Mouse (Mus musculus) ES-Bruce4 (cell line): Measurements from ENCODE around the gene Shank2. TPM values are rescaled to one million over a fixed set of nuclear protein-coding genes. Genes with fewer than 3 reads are reported as not detected.

Source experiments
- H3K27ac ChIP-seq: 2 replicates; pipeline ENCODE4 v1.5.1; 2012; ENCODE audit warnings: low read length, inconsistent platforms; ENCODE audit not compliant: insufficient read depth
- H3K27me3 ChIP-seq: 2 replicates; pipeline ENCODE4 v1.6.1; 2012; ENCODE audit warnings: mild to moderate bottlenecking, low read length, inconsistent platforms; ENCODE audit not compliant: control insufficient read depth, poor library complexity, insufficient read depth, severe bottlenecking
- H3K36me3 ChIP-seq: 2 replicates; pipeline ENCODE4 v1.6.1; 2012; ENCODE audit warnings: inconsistent platforms, mild to moderate bottlenecking, low read length, moderate library complexity; ENCODE audit not compliant: control insufficient read depth, poor library complexity, insufficient read depth, severe bottlenecking
- H3K4me1 ChIP-seq: one replicate; pipeline ENCODE4 v1.8.1; 2011; ENCODE audit warnings: low read length; ENCODE audit not compliant: control insufficient read depth, insufficient read depth
- H3K4me3 ChIP-seq: 2 replicates; pipeline ENCODE4 v1.5.1; 2011; ENCODE audit warnings: low read depth, mild to moderate bottlenecking, low read length
- H3K9ac ChIP-seq: 2 replicates; pipeline ENCODE4 v1.6.1; 2012; ENCODE audit warnings: low read depth, mild to moderate bottlenecking, inconsistent platforms; ENCODE audit not compliant: poor library complexity, severe bottlenecking
- H3K9me3 ChIP-seq: replicated peaks from 2 replicates; pipeline ENCODE4 v1.6.1; 2012; ENCODE audit warnings: mild to moderate bottlenecking, low read length, inconsistent platforms; ENCODE audit not compliant: control insufficient read depth, poor library complexity, insufficient read depth, severe bottlenecking
- CTCF ChIP-seq: IDR thresholded peaks from one replicate; pipeline ENCODE4 v1.8.1; 2011; ENCODE audit warnings: low read depth, low read length
- EP300 ChIP-seq: IDR thresholded peaks from 2 replicates; pipeline ENCODE4 v1.6.1; 2011; ENCODE audit warnings: low read depth, low read length; ENCODE audit not compliant: insufficient read depth
- POLR2A ChIP-seq: IDR thresholded peaks from one replicate; pipeline ENCODE4 v1.8.1; 2011; ENCODE audit warnings: low read length; ENCODE audit not compliant: insufficient read depth
- polyA plus RNA-seq: library from polyadenylated mRNA; stranded (reverse); fragments of >200 nt; gene quantifications from 2 replicates; pipeline ENCODE4 v1.2.4, GENCODE M21; 2011; ENCODE audit warnings: low read depth; ENCODE audit not compliant: missing spikeins, insufficient read depth, insufficient read length

Gene Shank2
- polyA plus RNA-seq, 1 experiment = 0.72 TPM

- H3K27me3 ChIP-seq = no peaks in the 10 kb centered on the region
- H3K36me3 ChIP-seq = 0 out of 2 replicates have a peak, but pooled peaks cover 2% of the 10 kb centered on the region
- TF ChIP-seq POLR2A = peak; percentile 49
- TF ChIP-seq EP300 = no peak
- no peak for TF ChIP-seq CTCF
- peaks cover 6% of the 10 kb centered on the region for H3K4me1 ChIP-seq
- H3K4me3 ChIP-seq = peak within 1 kb of the TSS; percentile 84
- peak within 1 kb of the TSS; percentile 85 for H3K9ac ChIP-seq
- 0 out of 2 replicates have a peak within 1 kb of the TSS, but pooled peaks have one; percentile 19 for H3K27ac ChIP-seq
- H3K9me3 ChIP-seq = no peaks in the 10 kb centered on the region
These were observed 468.9 kb downstream of the Shank2 start, which contains the start of gene Cttn for GRCm38 (mm10) chr7:144470545-144471059. TSS of gene Cttn (minus strand) at chr7:144471009.

GRCm38 (mm10) chr7:144471103-144471502 is 469.4 kb downstream of the Shank2 start:
- no peaks in the 10 kb centered on the region for H3K27me3 ChIP-seq

GRCm38 (mm10) chr7:144473486-144473885 is 471.8 kb downstream of the Shank2 start:
- Histone ChIP-seq H3K36me3 (no peaks in the 10 kb centered on the region), H3K27ac (peak overlapping the region; percentile 62), H3K4me3 (no peak overlapping the region), H3K9me3 (no peaks in the 10 kb centered on the region), H3K27me3 (no peaks in the 10 kb centered on the region), H3K4me1 (peaks cover 5% of the 10 kb centered on the region), H3K9ac (no peak overlapping the region)
- no peak for TF ChIP-seq CTCF

More at GRCm38 (mm10) chr7:144471103-144471502, 469.4 kb downstream of the Shank2 start:
- Histone ChIP-seq H3K9me3 (no peaks in the 10 kb centered on the region), H3K27ac (0 out of 2 replicates have a peak overlapping the region, but pooled peaks have one; percentile 19), H3K36me3 (no peaks in the 10 kb centered on the region), H3K9ac (peak overlapping the region; percentile 85; the same call in 1 of the 2 replicates), H3K4me1 (peaks cover 6% of the 10 kb centered on the region), H3K4me3 (no peak overlapping the region)
- TF ChIP-seq EP300 = no peak
- no peak for TF ChIP-seq POLR2A
- no peak for TF ChIP-seq CTCF

Other genes with a start within 250 kb of the Shank2 start
- gene Osbpl5, start 244.9 kb upstream of the Shank2 start, polyA plus RNA-seq = 8.2 and 13.0 TPM in 2 replicates
- not detected in 2 replicates for gene Mrgprg, start 234.9 kb upstream of the Shank2 start, polyA plus RNA-seq
- 0.18 and 0.48 TPM in 2 replicates for gene Mrgpre, start 217.4 kb upstream of the Shank2 start, polyA plus RNA-seq
- gene Nadsyn1, start 179.1 kb upstream of the Shank2 start, polyA plus RNA-seq = 8.6 and 12.3 TPM in 2 replicates
- gene Dhcr7, start 178.8 kb upstream of the Shank2 start, polyA plus RNA-seq = 114 and 117 TPM in 2 replicates
- gene Gm498, start 135.1 kb upstream of the Shank2 start, polyA plus RNA-seq = not detected in 2 replicates